Mouse (Mus musculus) frontal cortex, postnatal 14 days (tissue): Measurements from ENCODE around the gene Alkbh4.

Experiments used
- DNase-seq, 2 experiments: peaks; one replicate each; pipeline ENCODE4 v3.0.0; 2022; ENCODE audit warnings: low spot score in 2 of 2

Alkbh4 gene

DNA sequence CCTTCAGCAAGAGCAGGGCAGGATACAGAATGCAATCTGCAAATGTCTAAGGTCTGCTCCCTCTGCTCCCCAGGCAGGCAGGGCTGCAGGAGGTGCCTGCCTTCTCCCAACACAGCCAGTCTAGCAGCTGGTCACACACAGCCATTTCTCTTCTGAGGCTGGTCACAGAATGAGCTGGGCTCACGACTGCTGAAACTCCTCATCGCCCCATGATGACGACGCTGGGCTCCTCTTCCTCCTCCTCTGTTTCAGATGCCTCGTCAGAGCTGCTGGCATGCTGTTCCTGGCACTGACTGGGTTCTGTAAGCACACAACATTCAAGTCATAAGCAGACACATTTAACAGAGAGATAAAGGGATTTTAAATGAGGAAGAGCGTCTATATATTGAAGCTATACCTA is 45.3 kb downstream of the Alkbh4 start:
- no peak for DNase-seq

DNA sequence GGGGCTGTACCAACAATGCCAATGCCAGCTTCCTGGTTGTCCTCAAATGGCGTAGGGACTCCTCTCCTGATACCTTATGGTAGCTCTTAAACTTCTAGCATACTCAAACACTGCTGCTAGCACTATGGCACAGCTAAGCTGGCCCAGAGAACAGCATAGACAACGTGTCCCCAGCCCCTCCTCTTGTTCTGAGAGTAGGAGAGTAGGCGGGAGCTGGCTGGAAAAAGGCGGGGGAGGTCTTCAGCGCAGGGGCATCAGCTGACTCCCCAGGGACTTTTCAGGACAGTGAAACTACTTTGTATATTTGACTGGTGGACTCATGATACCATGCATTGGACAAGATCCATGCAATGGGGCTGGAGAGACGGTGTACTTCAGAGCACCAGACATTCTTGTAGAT is 46.1 kb downstream of the Alkbh4 start:
- DNase-seq, result no peak

DNA sequence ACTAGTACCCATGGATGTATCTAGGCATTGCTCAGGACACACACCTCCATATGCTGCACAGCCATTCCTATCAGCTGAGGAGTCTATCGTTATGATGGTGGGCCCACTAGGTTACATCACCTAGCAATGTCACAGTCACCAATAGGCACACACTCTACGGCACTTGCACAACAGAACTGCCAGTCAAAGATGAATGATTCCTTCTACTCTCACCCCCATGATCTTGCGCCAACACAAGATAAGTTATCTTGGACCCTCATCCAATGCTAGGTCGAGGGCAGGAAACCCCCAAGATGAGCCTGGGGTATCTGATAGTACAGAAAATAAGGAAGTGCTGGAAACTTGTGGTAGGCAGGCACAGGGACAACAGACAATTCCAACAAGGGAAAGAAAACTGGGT is 46.9 kb downstream of the Alkbh4 start:
- DNase-seq, result no peak

GRCm38 (mm10) chr5:136183766-136184165 is 47.8 kb downstream of the Alkbh4 start:
- no peak for DNase-seq

DNA sequence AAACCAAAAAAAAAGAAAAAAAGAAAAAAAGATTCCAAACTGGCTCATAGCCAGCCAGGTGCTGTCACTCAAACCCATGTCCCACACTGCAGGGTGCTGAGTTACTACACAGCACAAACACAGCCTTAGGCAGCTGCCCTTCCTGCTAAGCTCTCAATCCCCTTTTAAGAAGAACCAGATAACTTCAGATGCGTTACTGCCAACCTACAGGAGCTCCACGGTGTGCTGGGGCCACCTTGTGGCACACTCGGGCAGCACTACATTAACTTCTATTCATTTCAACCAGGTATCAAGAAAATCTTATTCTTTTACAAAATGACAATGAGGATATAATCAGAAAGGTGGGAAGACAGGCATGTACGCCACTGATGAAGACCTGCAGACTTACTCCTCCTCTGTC is 50.8 kb downstream of the Alkbh4 start:
- peak in 1 of 2 experiments; percentile 45 for DNase-seq
